Mouse (Mus musculus): Measurements from ENCODE around the gene Fars2.

Fars2 gene

DNA sequence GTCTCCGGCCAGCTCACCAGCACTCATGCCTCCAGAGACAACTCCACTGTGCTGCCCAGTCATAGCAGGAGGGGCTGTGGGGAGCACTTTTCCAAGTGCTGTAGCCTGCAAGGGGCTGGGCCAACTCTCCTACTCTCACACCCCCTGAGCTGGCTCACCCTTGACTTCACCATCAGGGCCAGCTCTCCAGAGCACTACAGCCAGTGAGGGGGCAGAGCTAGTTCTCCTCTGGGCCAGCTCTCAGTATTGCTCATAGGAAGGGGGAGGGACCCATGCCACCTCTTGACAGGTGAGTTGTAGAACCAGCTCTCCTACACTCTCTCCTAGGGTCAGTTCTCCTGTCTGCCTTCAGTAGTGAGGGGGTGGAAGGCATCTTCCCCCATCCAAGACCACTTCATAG lies 413.6 kb downstream of the Fars2 start:
- DNase-seq = no peak

DNA sequence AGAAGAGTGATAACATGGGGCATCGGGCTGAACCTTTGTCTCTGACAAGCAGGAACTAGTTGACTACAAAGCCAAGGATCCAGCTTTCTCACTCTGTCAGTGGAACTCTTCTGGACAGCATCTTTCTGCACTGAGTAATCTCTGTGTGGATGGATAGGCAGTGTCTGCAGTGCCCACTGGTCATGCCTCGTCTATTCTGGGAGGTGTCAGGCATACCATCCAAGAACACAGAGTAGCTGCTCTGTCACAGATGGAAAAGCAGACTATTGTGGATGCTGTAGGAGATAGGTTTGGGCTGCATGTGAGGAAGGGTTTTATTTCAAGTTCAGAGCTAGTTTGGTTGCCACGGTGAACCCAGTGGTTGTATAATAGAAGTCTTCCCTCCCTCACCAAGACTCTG lies 414.7 kb downstream of the Fars2 start:
- no peak for DNase-seq

- no peak for DNase-seq
Measured at GRCm38 (mm10) chr13:36533071-36533470, 415.9 kb downstream of the Fars2 start.

DNA sequence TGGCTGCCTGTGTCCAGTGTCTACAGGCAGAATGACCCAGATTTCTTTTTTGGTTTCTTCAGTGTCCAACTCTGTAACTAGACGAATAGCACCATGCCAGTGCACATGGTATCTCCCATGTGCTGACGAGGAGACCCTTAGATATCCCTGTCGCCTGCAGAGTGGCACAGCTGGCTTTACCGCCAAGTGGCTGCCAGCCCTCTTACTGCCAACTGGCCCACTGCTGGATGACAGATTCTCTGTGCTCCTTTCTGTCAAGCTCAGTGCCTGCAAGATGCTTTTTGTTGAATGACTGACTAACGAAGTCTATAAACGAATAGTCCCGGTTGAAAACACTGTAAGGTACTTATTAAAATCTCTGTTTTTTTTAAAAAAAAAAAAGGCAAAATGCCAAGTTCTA lies 416.3 kb downstream of the Fars2 start:
- DNase-seq = no peak

DNA sequence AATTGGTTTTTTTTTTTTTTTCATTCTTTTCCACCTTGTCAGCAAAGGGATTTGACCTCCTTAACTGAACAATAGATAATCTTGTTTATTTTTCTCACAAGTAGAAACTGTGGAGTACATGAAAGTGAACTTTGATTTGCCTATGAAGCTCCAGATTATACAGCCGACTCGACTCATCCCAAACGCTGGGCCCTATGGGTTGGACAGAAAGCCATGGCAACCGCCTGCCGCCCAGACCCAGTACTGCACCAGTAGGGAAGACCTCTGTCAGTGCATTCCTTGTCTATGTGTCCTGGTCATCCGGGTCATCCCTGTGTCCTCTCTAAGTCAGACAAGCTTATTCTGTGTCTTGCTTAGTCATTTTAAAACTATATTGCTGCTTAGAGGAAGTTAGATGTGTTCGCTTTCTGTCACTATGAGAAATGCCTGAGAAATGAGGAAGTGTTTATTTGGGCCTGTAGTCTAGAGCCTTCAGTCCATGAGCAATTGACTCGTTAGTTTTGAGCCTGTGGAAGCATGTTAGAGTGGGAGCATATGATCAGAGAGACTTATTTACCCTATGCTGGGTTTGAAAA lies 416.8 kb downstream of the Fars2 start:
- peak; percentile 34 for DNase-seq

DNA sequence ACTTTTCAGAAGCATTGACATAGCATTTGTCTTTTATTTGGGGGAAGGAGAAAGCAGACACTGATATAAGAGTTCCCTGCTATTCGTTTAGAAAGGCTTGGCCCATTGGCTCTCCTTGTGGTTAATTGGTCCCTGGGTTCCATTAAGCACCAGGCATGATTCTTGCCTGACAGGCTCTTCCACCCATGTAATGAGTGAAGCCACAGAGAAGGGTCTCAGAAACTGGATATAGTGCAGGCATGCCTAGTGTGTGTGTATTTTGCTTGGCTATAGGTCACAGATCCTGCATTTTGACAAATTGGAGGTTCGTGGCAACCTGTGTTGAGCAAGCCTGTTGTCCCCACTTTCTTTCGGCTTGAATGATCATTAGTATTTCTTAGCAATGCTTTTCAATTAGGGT lies 420.4 kb downstream of the Fars2 start:
- DNase-seq = no peak

DNA sequence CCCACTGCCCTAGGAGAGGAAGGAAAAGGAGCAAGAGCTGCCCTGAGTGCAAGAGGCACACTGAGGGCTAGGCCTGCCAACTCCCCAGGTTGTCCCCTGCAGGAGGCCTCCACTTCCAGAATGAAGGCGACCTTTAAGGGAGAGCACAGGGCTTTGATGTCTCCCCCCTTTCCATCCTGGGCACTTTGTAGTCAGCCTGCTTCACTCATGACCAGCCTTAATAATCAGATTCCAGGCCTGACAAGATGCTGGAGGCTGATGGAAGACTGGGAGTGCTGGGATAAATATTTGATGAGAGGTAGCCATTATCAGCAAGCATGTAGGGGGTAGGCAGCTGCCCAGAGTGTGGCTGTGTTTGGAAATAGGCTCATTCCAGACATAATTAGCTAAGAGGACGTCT lies 421.2 kb downstream of the Fars2 start:
- no peak for DNase-seq

GRCm38 (mm10) chr13:36540231-36540630 lies 423.0 kb downstream of the Fars2 start:
- DNase-seq = peak; percentile 15

DNA sequence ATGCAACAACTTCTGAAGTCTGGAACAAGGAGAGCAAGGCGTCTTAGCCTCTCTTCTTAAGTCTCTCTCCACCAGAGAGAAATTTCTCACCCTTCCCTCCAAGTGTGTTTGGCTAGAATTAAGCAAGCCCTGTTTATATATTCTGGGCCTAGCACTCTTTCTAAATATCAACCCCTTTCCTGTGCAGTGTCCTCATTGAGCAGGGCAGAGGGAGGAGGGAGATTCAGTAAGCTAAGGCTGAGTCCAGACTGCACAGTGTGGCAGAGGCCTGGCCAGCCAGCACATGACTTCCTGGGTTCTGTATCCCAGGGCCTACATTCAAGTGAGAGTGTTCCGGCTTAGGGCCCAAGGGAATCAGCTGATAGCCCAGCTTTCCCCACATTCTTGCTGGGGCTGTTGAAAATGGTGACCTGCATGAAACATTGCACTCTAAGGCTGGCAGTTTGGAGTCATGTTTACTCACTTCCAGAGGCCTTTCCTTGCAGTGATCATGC lies 424.1 kb downstream of the Fars2 start:
- DNase-seq = no peak

DNA sequence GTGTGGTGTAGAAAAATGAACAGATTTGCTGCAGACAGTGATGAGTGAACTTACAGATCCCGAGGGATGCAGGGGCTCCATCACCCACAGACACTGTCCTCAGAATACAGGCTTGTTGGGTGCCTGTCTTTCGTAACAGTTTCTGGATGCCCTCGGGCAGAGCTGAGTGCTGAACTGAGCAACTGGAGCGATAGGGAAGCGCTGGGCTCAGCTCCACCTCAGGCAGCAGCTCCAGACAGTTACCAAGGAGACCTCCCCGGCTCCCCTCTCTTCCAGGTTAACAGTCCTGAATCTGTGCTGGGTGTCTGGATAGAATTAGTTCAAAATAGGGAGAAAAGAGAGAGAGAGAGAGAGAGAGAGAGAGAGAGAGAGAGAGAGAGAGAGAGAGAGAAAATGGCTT lies 433.5 kb downstream of the Fars2 start:
- no peak for DNase-seq

DNA sequence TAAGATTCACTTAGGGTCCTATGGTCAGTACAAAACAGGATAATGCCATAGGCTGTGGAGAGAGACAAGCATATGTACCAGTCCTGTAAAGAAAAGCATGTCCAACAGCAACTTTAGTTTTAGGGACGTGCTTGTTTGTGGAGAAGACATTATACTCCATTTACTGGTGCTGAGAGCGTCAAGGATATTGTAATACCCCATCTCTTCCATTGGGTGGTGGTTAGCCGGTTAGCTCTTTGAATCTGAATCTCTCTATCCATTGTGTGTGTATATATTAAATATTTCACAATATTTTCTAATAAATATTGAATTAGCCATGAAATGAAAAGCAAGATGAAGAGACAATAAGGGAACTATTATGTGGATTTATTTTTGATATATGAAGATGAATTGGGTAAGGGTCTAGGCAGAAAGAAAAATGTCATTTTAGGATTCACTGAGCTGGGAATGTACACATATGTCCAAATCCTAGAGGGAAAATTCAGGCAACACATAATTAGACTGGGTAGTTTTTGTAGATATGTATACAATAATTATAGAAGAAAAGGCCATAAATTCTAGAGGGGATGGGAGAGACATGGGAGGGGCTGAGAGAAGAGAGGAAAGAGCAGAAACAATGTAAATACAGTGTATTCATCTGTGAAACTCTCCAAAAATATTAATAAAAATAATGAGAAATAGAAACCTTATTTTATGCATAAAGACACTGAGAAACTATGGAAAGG lies 435.5 kb downstream of the Fars2 start:
- no peak for DNase-seq

DNA sequence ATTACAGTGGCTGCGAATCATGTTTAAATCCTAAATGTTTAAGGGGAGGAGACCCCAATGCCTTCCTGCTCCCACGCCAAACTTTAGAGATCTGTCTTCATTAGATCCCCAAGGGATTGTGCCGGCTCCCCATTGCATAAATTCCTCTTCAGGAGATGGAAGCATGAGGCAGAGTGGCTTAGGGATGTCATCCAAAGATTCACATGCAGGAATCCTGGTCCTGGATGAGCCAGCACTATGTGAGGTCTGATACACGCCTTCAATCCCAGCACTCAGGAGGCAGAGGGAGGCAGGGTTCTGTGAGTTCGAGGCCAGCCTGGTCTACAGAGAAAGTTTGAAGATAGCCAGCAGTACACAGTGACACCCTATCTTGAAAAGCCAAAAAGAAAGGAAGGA lies 436.0 kb downstream of the Fars2 start:
- DNase-seq = no peak

GRCm38 (mm10) chr13:36554743-36555142 lies 437.5 kb downstream of the Fars2 start:
- no peak for DNase-seq

GRCm38 (mm10) chr13:36562447-36563441 lies 445.5 kb downstream of the Fars2 start:
- no peak for DNase-seq

DNA sequence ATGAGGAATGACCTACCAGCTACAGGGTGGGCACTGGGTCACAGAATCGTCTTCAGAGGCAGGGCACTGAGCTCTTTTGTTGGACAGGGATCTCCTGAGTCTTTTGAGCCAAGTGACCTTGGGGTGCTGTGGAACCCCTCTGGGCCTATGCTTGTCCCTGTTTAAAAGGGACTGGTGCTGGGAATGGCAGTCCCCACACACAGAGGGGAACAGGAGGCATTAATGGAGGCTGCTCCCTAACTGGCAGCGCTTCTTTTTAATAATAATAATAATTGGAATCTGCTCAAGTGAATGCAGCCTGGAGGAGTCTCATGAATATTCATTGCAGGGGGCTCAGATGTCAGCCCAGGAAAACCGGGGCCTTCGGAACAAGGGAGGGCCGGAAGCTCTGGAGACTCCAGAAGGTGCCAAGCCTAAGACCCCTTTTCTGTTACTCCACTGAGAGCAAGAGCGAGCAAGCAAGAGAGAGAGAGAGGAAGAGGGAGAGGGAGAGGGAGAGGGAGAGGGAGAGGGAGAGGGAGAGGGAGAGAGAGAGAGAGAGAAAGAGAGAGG lies 447.6 kb downstream of the Fars2 start:
- no peak for DNase-seq

GRCm38 (mm10) chr13:36576781-36577180 lies 459.6 kb downstream of the Fars2 start:
- no peak for DNase-seq

DNA sequence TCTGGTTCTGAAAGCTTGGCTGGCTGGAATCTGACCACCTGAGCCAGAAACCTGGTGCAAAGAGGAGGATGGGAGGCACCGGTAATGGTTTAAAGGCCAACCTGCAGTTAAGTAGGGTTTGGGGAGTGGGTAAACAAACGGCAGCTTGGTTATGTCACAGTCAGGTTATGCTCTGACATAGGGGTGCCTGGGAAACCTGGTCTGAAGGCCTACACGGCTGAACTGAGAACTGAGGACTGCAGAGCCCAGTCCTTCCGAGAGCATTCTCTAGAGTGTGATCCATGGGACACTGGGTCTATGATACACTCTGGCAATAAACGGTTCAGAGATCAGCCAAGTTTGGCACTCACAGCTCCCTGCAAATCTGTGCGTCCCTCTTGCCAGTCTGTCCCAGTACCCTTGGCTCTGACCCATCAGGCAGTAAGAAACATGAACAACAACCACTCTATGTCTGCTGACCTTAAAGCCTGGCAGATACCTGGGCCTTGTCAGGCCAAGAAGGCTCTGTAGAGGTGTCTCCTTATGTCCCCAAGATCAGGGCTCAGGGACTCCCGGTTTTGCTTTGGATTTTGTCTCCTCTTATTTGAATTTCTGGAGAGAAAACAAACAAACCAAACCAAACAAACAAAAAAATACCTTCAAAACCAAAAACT lies 460.8 kb downstream of the Fars2 start:
- no peak for DNase-seq

DNA sequence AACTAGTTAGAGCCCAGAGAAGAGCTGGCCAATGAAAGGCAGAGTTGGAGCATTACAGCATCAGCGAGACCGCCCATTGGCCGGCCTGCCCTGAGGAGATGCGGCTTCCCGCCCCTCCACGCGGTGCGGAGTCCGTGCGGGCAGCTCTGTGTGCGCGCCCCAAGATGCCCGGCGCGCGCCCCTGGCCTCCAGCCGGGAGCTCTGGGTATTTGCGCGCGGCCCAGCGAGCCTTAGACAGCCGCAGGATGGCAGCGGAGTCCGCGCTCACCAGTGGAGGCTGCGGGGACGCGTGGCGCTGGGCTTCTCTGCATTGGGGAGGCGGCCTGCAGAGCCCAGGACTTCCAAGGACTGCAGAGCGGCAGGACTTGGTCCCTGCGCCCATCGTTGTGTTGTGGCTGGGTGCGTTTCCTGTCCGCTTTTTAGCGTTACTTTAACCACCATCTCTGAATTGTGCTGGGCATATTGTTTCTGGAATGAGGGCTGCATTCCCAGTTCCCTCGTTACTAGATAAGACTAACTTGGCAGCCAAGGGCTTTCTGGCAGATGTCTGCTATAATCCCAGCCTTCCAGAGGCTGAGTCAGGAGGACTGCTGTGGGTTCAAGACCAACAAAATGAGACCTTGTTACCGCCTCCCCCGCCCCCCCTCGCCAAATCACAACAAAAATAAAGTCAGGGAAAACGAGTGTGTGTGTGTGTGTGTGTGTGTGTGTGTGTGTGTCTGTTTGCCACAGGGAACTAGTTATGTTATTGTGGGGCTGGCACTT lies 461.5 kb downstream of the Fars2 start:
- DNase-seq = peak; percentile 73

DNA sequence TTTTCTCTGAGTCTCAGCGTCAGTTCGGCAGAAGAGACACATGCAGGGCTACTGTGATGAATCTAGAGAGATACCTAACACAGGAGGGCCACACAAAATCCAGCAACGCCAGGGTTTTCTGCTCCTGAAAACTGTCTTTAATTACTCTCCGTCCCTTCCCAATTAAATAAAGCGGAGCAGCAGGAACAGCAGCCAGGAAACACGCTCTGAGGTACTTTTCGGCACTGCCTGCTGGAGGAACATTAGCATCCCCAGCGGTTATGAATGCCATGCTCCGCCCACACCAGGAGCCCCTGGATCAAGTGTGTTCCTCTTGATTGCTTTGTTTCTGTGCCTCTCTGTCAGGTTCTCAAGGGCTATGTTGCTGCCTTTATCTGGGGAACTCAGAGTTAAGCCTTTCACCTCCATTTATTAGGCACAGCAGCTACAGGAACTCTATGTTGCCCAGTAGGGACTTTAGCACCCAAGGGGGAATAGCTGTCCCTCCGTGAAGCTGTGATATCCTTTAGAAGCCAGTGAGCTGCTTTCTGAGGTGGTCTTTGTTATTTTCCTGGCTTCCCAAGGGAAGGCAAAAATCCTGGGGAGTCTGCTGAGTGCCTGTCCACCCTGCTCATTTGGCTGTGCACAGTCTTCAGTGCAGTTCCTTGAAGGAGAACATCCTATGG lies 465.3 kb downstream of the Fars2 start:
- no peak for DNase-seq

- no peak for DNase-seq
Measured at GRCm38 (mm10) chr13:36583481-36584151, 466.4 kb downstream of the Fars2 start.

DNA sequence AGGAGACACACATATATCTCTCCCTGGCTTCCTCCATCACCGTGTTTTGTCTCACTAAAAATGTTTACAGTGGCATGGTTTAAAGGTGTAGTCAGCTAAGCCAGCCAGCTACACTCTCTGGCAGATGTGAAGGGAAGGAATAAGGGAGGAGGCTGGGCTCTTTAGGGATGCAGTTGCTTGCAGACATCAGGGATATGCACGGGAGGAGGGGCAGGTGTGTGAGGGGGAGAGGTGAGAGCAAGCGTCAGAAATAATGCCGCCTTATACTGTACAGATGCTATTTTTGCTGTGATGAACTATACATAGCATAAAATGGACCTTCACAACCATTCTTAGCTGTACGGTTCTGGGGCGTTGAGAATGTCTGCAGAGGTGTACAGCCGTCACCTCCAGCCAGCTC lies 467.0 kb downstream of the Fars2 start:
- DNase-seq = no peak

All from kidney, postnatal 14 days (tissue).